Mouse (Mus musculus) bone marrow, adult 2 months (tissue): ENCODE data around the gene Gon4l.

Experiments
- CTCF ChIP-seq: fragments of 200-500 bp; IDR thresholded peaks from 2 replicates; pipeline ENCODE4 v1.5.1; 2011; ENCODE audit warnings: low read length, control low read depth; ENCODE audit not compliant: control insufficient read depth, insufficient read depth
- POLR2A ChIP-seq: fragments of 200-500 bp; IDR thresholded peaks from 2 replicates; pipeline ENCODE4 v1.6.1; 2011; ENCODE audit warnings: low read depth, mild to moderate bottlenecking, control low read depth, low read length, borderline replicate concordance; ENCODE audit not compliant: control insufficient read depth

DNA sequence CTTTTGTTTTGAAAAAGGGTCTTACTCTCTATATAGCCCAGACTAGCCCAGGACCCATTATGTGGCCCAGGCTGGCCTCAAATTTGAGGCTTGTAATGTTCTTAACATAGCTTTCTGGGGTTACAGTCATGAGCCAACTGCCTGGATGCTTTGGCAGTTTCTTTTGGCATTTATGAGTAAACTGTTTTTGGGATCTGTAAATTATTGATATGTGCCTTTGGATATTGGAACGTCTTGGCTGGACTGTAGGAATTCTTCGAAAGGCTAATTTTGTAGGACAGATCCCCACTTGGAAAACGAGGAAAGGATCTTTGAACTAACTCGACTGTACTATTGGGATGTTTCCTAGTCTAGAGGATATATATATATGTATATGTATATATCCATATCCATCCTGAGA is 118.2 kb downstream of the Gon4l start:
- TF ChIP-seq POLR2A, result no peak
- no peak for TF ChIP-seq CTCF
